In the genomic region with DNA sequence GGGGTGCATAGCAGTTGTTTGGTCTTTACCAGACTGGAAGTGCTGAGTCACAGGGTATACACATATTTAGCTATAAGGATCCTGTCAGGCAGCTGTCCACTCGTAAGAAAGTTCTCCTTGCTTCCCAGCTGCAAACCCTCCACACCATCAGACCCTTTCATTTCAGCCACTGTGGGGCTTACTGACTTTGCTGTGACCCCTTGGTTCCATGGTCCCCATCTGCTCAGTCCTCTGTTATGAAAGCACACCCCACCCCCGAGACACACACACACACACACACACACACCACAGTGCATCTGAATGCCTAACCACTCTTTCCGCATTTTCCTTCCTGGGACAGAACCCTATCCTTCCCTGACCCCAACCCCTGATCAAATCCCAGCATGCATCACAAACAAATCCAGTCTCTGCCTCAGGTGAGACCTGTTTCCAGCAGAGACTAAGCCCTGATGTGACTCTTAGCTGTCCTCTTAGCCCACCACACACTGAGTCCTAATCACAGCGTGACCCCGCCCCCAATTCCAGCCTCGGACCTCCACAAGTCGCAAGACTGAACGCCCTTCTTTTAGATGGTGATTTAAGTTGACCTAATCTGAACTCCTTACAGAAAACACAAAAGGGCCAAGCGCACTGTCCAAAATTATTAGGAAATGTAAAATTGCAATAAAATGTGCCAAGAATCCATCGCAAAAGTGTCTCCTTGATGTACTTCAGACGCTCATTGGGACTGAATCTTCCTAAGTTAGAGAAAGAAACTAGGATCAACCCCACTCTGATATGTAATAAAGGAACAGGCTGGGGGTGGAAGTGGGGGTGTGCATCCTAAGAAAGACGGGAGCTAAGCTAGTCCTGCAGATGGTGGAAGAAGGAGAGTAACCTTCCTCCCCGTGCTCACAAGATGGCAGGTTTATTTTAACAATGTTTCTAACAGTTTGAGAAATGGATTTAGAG, we compare ENCODE assay signal across 10 mouse cellular contexts. TPM values are rescaled to one million over a fixed set of nuclear protein-coding genes. Genes with fewer than 3 reads are reported as not detected.
DNase-seq lines count a peak whose midpoint lies in the region; ATAC-seq lines count a peak whose summit lies in the region.
"Had no signal": no experiment of that assay in that cellular context is flagged by ENCODE, and none has a peak within 500 bp of the region (broad histone marks: within the 10 kb centered on the region; RNA-seq: fewer than 3 reads in every experiment).

No protein-coding gene starts in this region.

- peaks cover 30% of the 10 kb centered on the region for H3K27me3 ChIP-seq in heart, embryonic 13.5 days (replicated peaks)
- H3K27me3 ChIP-seq in liver, embryonic 16.5 days (ENCODE audit: control insufficient read depth, insufficient read depth, low read depth, low read length): peaks cover 6% of the 10 kb centered on the region

- H3K4me3 ChIP-seq in heart, embryonic 13.5 days: no peak overlapping the region
- H3K4me3 ChIP-seq in liver, embryonic 16.5 days (ENCODE audit: low read depth, low read length): no peak overlapping the region
- H3K4me3 ChIP-seq: limb, embryonic 12.5 days had no signal

- H3K36me3 ChIP-seq in heart, embryonic 13.5 days: no peaks in the 10 kb centered on the region
- H3K36me3 ChIP-seq in liver, embryonic 16.5 days (ENCODE audit: control insufficient read depth, insufficient read depth): no peaks in the 10 kb centered on the region
- H3K36me3 ChIP-seq: G1E; limb, embryonic 12.5 days had no signal

- WGBS in heart, embryonic 13.5 days: 8% methylated on average over 13 of the region's 13 CpGs
- WGBS in liver, embryonic 16.5 days (ENCODE audit: insufficient replicate concordance): 11% methylated on average over 13 of the region's 13 CpGs

- DNase-seq in heart, postnatal 36 days: no peak
- peak; percentile 32 to 38 for DNase-seq in right cerebral cortex, adult 2 months (ENCODE audit: low spot score in 2 of 2)
- no peak for DNase-seq in right cerebral cortex, postnatal 14 days
- DNase-seq in yolk sac, embryonic 10.5 days (ENCODE audit: low spot score): peak; percentile 40
- no peak for DNase-seq in layer of hippocampus, postnatal 36 days
- DNase-seq in heart, postnatal 25 days (ENCODE audit: low spot score): no peak

- intact Hi-C loops in heart, postnatal 36 days (cut with DNase I): no loop called here
- intact Hi-C loops in heart, postnatal 25 days (cut with DNase I): no loop called here

- no peak for ATAC-seq in heart, embryonic 13.5 days (ENCODE audit: extremely low read depth, insufficient number of reproducible peaks, low FRiP score, low TSS enrichment)
- no peak for ATAC-seq in liver, embryonic 16.5 days (ENCODE audit: low read depth)

- H3K4me2 ChIP-seq in heart, embryonic 13.5 days: peak overlapping the region; percentile 58
- H3K4me2 ChIP-seq in liver, embryonic 16.5 days (ENCODE audit: low read depth, low read length): no peak overlapping the region
- H3K4me2 ChIP-seq: limb, embryonic 12.5 days had no signal

- peaks cover 21% of the 10 kb centered on the region for H3K4me1 ChIP-seq in heart, embryonic 13.5 days
- H3K4me1 ChIP-seq in liver, embryonic 16.5 days (ENCODE audit: control insufficient read depth, low read depth, low read length): peaks cover 7% of the 10 kb centered on the region

- H3K9ac ChIP-seq in heart, embryonic 13.5 days: no peak overlapping the region
- no peak overlapping the region for H3K9ac ChIP-seq in liver, embryonic 16.5 days (ENCODE audit: low read depth, low read length)
- H3K9ac ChIP-seq: limb, embryonic 12.5 days had no signal

- H3K27ac ChIP-seq in heart, embryonic 13.5 days (replicated peaks): no peak overlapping the region
- H3K27ac ChIP-seq in liver, embryonic 16.5 days (ENCODE audit: low read length): 0 out of 2 replicates have a peak overlapping the region, but pooled peaks have one; percentile 28
- H3K27ac ChIP-seq: limb, embryonic 12.5 days had no signal

- no peaks in the 10 kb centered on the region for H3K9me3 ChIP-seq in heart, embryonic 13.5 days
- H3K9me3 ChIP-seq in liver, embryonic 16.5 days (replicated peaks; ENCODE audit: control insufficient read depth, low read length): no peaks in the 10 kb centered on the region
- H3K9me3 ChIP-seq: G1E; limb, embryonic 12.5 days had no signal

RNA-seq across cellular contexts. Expression of a gene that starts 18.7 kb away (rescaled TPM):
- 15.5 and 15.6 TPM in 2 replicates for polyA plus RNA-seq in heart, embryonic 13.5 days (2015; fragmentation: Nextera tagmentation; extraction: Ambion mirVana)
- total RNA-seq in heart, postnatal 36 days (2021): 10 to 100 TPM; 32.0 to 36.4 TPM
- 9.5 and 12.1 TPM in 2 replicates for polyA plus RNA-seq in liver, embryonic 16.5 days (2015; fragmentation: Nextera tagmentation; extraction: Ambion mirVana)
- 10 to 100 TPM; 50.2 to 52.8 TPM for total RNA-seq in layer of hippocampus, postnatal 36 days (2021)
- 10 to 100 TPM; 30.4 to 32.7 TPM for total RNA-seq in heart, postnatal 25 days (2021)

RNA-seq across cellular contexts. Expression of a gene that starts 48.4 kb away (rescaled TPM):
- 26.8 and 28.4 TPM in 2 replicates for polyA plus RNA-seq in heart, embryonic 13.5 days (2015; fragmentation: Nextera tagmentation; extraction: Ambion mirVana)
- under 1 TPM; 0.27 to 0.39 TPM for total RNA-seq in heart, postnatal 36 days (2021)
- 15.5 and 16.4 TPM in 2 replicates for polyA plus RNA-seq in liver, embryonic 16.5 days (2015; fragmentation: Nextera tagmentation; extraction: Ambion mirVana)
- total RNA-seq in layer of hippocampus, postnatal 36 days (2021): under 1 TPM; 0.40 to 0.65 TPM
- total RNA-seq in heart, postnatal 25 days (2021): under 1 TPM; 0.49 to 0.70 TPM

Comparison
In these comparisons a context has a peak if more than half of its experiments do, and no peak if none do; other contexts are left out.
1. DNase-seq: peak in right cerebral cortex, adult 2 months (2 of 2) and yolk sac, embryonic 10.5 days (single experiment); none in heart, postnatal 36 days (0 of 2), right cerebral cortex, postnatal 14 days (single experiment), layer of hippocampus, postnatal 36 days (0 of 2) and heart, postnatal 25 days (single experiment).